Mouse (Mus musculus): ENCODE measurements at regions not wholly inside any gene's neighbourhood (a gene's known extent, or its start where the extent isn't known, plus 50 kb on each side); places are given as distances from the start of the nearest gene placed in this dataset.

DNA sequence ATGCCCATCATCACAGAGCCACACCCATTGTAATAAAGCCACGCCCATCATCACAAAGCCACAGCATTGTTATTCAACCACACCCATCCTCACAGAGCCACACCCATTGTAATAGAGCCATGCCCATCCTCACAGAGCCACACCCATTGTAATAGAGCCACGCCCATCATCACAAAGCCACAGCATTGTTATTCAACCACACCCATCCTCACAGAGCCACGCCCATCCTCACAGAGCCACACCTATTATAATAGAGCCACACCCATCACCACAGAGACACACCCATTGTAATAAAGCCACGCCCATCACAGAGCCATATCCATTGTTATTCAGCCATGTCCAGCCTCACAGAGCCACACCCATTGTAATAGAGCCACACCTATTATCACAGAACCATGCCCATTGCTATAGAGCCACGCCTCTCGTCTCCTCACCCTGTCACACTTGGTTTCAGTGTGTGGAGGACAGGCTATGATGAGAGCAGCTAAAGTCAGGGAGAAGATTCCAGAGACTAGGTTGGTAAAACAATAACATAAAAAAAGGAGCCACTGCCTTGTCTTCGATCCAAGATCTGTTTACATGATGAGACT lies 85.6 kb downstream of the Gxylt1 start:
- H3K36me3 ChIP-seq: no peaks in the 10 kb centered on the region
- no peak overlapping the region for H3K4me3 ChIP-seq
- peaks cover 6% of the 10 kb centered on the region; the same call in 1 of the 2 replicates for H3K4me1 ChIP-seq
- no peak for ATAC-seq (ENCODE audit: low FRiP score, low read depth)
- no peaks in the 10 kb centered on the region for H3K27me3 ChIP-seq
- H3K9me3 ChIP-seq: peaks cover 5% of the 10 kb centered on the region; the same call in 1 of the 2 replicates
- H3K27ac ChIP-seq: no peak overlapping the region
- no peak overlapping the region for H3K9ac ChIP-seq
- WGBS: 88% methylated on average over 7 of the region's 7 CpGs
- H3K4me2 ChIP-seq (replicated peaks): no peak overlapping the region

DNA sequence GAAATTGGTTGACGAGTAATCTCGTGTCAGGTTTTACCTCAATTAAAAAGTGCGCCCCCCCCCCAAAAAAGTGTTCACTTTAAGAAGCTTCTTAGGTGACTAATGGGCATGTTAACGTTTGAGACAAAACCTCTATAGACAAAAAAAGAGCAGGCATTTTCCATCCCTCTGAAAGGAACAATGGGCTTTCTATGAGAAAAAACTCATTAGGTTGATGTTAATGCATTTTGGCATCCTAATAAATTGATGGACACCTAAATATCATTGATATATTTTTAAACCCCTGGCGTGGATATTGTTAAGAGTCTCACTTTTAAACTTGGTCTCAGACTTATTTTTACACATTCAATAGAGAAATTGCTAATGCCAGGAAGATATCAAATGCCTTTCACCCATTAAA lies 98.8 kb downstream of the Gxylt1 start:
- no peak overlapping the region for H3K27ac ChIP-seq
- no peak for ATAC-seq (ENCODE audit: low FRiP score, low read depth)
- H3K27me3 ChIP-seq: no peaks in the 10 kb centered on the region
- no peak overlapping the region for H3K4me3 ChIP-seq
- H3K4me1 ChIP-seq: no peaks in the 10 kb centered on the region
- H3K36me3 ChIP-seq: no peaks in the 10 kb centered on the region
- H3K9me3 ChIP-seq: no peaks in the 10 kb centered on the region
- no peak overlapping the region for H3K9ac ChIP-seq
- WGBS: 81% methylated on average over 5 of the region's 5 CpGs
- H3K4me2 ChIP-seq (replicated peaks): no peak overlapping the region

DNA sequence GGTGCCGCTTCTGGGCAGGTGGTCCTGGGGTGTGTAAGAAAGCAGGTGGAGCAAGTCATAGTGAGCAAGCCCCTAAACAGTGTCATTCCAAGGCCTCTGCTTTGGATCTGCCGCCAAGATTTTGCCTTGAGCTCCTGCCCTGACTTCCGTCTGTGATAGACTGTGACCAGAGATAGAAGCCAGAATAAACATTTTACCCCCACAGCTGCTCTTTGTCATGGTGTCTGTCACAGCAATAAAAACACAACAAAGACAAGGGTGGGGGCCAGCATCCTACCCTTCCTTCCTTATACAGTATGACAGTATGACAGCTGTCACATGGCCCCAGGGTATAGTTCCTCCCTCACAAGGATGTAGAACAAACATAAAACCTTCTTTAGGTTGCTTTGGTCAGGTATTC lies 106.2 kb downstream of the Gxylt1 start:
- no peaks in the 10 kb centered on the region for H3K27me3 ChIP-seq
- no peaks in the 10 kb centered on the region for H3K4me1 ChIP-seq

DNA sequence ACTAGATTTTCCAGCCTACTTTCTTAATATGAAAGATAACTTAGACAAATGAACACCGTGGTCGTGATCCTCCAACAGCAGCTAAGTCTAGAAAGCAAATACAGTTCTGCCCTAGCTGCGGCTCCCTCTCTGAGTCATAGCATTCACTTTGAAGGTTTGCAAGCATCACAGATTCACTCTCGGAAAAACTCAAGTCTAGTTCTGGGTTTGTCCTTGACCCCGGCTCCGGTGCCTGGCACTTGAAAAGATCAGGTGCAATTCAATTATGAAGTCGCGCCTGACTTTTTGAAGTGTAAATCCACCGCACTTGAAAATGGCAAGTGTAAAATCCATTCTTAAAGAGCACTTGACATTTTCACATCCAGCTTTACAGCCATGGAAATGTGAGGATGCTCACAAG lies 107.5 kb downstream of the Gxylt1 start:
- no peak overlapping the region for H3K4me2 ChIP-seq (replicated peaks)
- H3K4me1 ChIP-seq: no peaks in the 10 kb centered on the region
- no peak overlapping the region for H3K9ac ChIP-seq
- no peak for ATAC-seq (ENCODE audit: low FRiP score, low read depth)
- H3K27me3 ChIP-seq: no peaks in the 10 kb centered on the region
- H3K9me3 ChIP-seq: no peaks in the 10 kb centered on the region
- H3K36me3 ChIP-seq: no peaks in the 10 kb centered on the region
- H3K4me3 ChIP-seq: no peak overlapping the region
- 88% methylated on average over 9 of the region's 9 CpGs for WGBS
- no peak overlapping the region for H3K27ac ChIP-seq

More for the DNA sequence above, 106.2 kb downstream of the Gxylt1 start:
- Histone ChIP-seq H3K9ac (no peak overlapping the region), H3K36me3 (no peaks in the 10 kb centered on the region), H3K4me3 (no peak overlapping the region), H3K27ac (no peak overlapping the region), H3K9me3 (no peaks in the 10 kb centered on the region), H3K4me2 (replicated peaks) (no peak overlapping the region)
- no peak for ATAC-seq (ENCODE audit: low FRiP score, low read depth)
- 74% methylated on average over 3 of the region's 3 CpGs for WGBS

DNA sequence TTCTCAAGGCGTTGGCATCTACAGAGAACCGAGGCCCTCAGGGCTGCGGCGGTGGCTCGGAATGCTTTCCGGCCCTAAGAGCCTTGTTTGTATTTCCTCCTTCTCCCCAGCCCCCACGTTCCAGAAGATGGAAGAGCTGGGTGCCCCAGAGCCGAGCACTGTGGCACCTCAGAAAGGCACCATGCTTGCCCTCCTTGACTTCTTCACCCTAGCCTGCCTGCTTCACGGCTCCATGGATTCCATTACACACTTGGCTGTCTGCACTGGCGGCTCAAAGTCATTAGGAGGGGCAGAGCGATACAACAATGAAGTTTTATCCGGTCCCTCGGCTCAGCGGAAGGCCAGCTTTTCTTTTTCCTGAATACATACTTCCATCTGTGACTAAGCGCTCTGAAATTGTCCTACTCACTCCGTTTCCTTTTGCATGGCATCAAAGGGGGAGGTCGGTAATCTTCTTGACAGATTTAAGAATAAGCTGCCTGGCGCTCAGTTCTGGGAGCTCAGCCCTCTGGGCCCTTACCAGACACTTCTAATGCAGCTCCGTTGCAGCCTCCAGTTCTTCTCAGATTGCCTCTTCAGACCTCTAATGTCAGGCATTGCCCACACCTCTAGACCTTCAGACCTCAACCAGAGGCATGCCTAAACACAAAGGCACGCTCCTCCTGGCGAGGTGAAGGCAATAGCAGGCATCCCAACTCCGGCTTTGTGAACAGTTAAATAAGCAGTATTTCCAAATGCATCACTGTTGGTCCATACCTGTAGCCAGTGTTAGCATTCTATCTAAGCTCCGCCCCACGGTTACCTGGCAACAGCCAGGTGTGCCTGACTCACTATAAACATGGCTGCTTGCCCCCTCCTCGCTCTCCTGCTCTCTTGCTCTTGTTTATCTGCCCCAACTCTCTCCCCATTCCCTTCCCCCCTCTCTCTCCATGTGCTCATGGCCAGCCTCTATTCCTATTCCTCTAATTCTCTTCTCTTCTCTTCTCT lies 112.8 kb downstream of the Gxylt1 start:
- 79% methylated on average over 25 of the region's 25 CpGs for WGBS
- H3K36me3 ChIP-seq: no peaks in the 10 kb centered on the region
- no peak overlapping the region for H3K27ac ChIP-seq
- H3K9me3 ChIP-seq: no peaks in the 10 kb centered on the region
- H3K4me2 ChIP-seq (replicated peaks): no peak overlapping the region
- no peaks in the 10 kb centered on the region for H3K27me3 ChIP-seq
- H3K9ac ChIP-seq: no peak overlapping the region
- no peak overlapping the region for H3K4me3 ChIP-seq
- no peak for ATAC-seq (ENCODE audit: low FRiP score, low read depth)
- H3K4me1 ChIP-seq: no peaks in the 10 kb centered on the region

- Histone ChIP-seq H3K27me3 (no peaks in the 10 kb centered on the region), H3K9me3 (no peaks in the 10 kb centered on the region), H3K4me2 (replicated peaks) (no peak overlapping the region), H3K27ac (no peak overlapping the region), H3K4me1 (no peaks in the 10 kb centered on the region), H3K36me3 (no peaks in the 10 kb centered on the region), H3K9ac (no peak overlapping the region), H3K4me3 (no peak overlapping the region)
- WGBS: 84% methylated on average over 7 of the region's 7 CpGs
- ATAC-seq (ENCODE audit: low FRiP score, low read depth): no peak
These were observed 113.7 kb downstream of the Gxylt1 start for GRCm38 (mm10) chr15:93161329-93161728.

DNA sequence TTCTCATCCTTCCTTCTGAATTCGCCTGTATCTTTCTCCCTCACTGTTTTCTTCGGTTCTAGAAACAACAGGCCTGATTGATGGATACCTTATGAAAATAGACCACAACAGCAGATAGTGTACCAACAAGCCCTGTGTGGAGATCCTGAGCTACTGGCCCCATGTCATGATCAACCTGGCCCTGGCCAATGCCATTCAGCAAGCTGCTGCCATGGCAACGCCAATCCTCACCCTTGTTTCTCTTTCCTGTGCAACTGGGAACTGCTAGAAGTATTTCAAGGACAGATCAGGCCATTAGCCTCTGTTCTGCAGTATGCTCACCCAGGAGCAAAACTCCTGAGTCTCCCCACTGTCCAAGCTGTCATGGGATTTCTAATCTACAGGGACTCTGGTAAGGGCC lies 119.2 kb downstream of the Gxylt1 start:
- Histone ChIP-seq H3K27me3 (no peaks in the 10 kb centered on the region), H3K4me1 (no peaks in the 10 kb centered on the region), H3K4me3 (no peak overlapping the region), H3K4me2 (replicated peaks) (no peak overlapping the region), H3K9me3 (no peaks in the 10 kb centered on the region), H3K27ac (no peak overlapping the region), H3K9ac (no peak overlapping the region), H3K36me3 (no peaks in the 10 kb centered on the region)
- 92% methylated on average over 3 of the region's 3 CpGs for WGBS
- no peak for ATAC-seq (ENCODE audit: low FRiP score, low read depth)

DNA sequence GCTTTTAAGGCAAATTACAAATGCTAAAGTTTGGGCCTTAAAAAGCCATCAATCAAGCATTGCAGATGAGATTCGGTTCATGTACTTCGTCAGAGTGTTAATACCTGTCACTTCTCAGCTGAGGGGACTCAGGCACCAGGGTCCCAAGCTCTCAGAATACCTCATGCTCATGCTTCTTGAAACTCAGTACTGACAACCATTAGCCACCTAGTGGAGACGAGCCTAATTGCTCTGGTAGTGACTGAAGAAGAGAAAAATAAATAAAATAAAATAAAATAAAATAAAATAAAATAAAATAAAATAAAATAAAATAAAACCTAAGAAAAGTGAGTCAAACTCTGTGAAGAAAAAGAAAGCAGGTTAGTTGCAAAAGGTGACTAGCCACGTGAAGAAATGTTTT lies 121.0 kb downstream of the Gxylt1 start:
- no peak overlapping the region for H3K4me2 ChIP-seq (replicated peaks)
- ATAC-seq (ENCODE audit: low FRiP score, low read depth): no peak
- H3K27ac ChIP-seq: no peak overlapping the region
- no peak overlapping the region for H3K4me3 ChIP-seq
- H3K9me3 ChIP-seq: no peaks in the 10 kb centered on the region
- no peak overlapping the region for H3K9ac ChIP-seq
- WGBS: 57% methylated on average over 4 of the region's 4 CpGs
- no peaks in the 10 kb centered on the region for H3K36me3 ChIP-seq
- no peaks in the 10 kb centered on the region for H3K27me3 ChIP-seq
- no peaks in the 10 kb centered on the region for H3K4me1 ChIP-seq

DNA sequence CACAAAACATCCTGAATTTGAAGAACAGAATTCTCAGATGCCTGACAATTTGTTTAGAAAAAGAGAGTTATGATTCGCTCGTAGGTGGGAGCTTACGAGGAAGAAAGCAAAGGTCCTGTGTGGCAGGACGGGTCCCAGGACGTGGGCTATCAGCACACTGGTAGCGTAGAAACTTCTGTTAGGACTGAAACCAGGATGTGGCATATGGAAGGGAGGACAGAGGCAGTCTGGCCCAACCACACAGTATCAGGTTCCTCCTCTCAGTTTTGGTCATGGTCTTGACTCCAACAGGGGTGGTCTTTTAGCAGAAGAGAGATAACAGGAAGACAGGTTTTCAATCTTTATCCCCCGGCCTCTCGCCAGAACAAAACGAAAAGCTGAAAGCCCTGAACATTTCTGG lies 130.1 kb downstream of the Gxylt1 start:
- Histone ChIP-seq H3K9me3 (no peaks in the 10 kb centered on the region), H3K27ac (no peak overlapping the region), H3K4me1 (no peaks in the 10 kb centered on the region), H3K9ac (no peak overlapping the region), H3K4me2 (replicated peaks) (no peak overlapping the region), H3K27me3 (no peaks in the 10 kb centered on the region), H3K36me3 (no peaks in the 10 kb centered on the region), H3K4me3 (no peak overlapping the region)
- no peak for ATAC-seq (ENCODE audit: low FRiP score, low read depth)
- WGBS: 83% methylated on average over 9 of the region's 9 CpGs

DNA sequence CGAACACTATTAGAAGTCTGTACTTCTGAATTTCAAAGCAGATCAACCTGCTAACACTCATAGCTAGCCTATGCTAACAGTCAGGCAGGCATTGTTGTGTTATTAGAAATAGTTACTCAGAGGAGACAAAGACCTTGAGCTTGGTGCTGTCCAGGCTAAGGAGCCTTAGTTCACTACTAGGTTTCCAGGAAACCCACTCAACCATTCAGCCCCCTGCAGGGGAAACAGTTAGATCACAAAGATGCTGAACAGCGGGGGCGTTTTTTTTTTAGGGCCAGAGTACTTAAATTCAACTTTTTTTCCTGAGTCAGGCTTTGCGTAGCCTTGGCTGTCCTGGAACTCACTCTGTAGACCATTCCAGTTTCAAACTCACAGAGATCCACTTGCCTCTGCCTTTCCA lies 130.7 kb downstream of the Gxylt1 start:
- Histone ChIP-seq H3K36me3 (no peaks in the 10 kb centered on the region), H3K4me2 (replicated peaks) (no peak overlapping the region), H3K9ac (no peak overlapping the region), H3K4me1 (no peaks in the 10 kb centered on the region), H3K9me3 (no peaks in the 10 kb centered on the region), H3K27me3 (no peaks in the 10 kb centered on the region), H3K27ac (no peak overlapping the region), H3K4me3 (no peak overlapping the region)
- no peak for ATAC-seq (ENCODE audit: low FRiP score, low read depth)
- 66% methylated on average over 4 of the region's 4 CpGs for WGBS

DNA sequence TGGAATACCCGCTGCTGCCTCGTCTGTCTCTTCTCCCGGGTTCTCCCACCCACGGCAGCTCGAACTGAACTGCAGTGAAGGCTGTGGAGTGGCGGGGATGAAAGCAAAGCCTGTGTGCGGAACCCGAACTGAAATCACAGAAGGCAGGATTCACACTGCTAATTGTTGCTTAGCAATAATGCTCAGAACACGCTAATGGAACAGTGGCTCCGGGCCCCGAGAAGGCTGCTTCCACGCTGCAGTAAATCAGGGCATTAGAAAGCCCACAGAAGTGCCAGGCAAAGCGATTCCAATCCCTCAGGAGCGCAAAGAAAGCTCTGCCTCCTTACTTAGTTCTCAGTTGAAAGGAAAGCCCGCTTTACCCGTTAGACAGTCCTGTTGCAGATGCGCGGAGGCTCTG lies 141.6 kb downstream of the Gxylt1 start:
- no peak overlapping the region for H3K4me3 ChIP-seq
- WGBS: 75% methylated on average over 18 of the region's 18 CpGs
- H3K4me2 ChIP-seq (replicated peaks): no peak overlapping the region
- H3K27ac ChIP-seq: no peak overlapping the region
- no peak overlapping the region for H3K9ac ChIP-seq
- H3K4me1 ChIP-seq: no peaks in the 10 kb centered on the region
- no peaks in the 10 kb centered on the region for H3K27me3 ChIP-seq
- no peaks in the 10 kb centered on the region for H3K36me3 ChIP-seq
- no peak for ATAC-seq (ENCODE audit: low FRiP score, low read depth)
- H3K9me3 ChIP-seq: no peaks in the 10 kb centered on the region

GRCm38 (mm10) chr15:93131056-93131455 lies 143.9 kb downstream of the Gxylt1 start:
- Histone ChIP-seq H3K36me3 (no peaks in the 10 kb centered on the region), H3K27me3 (no peaks in the 10 kb centered on the region), H3K9me3 (no peaks in the 10 kb centered on the region), H3K27ac (no peak overlapping the region), H3K4me2 (replicated peaks) (no peak overlapping the region), H3K4me1 (no peaks in the 10 kb centered on the region), H3K9ac (no peak overlapping the region), H3K4me3 (no peak overlapping the region)
- ATAC-seq (ENCODE audit: low FRiP score, low read depth): no peak
